Comparison of ENCODE assay signal across 8 mouse cellular contexts in genomic region chr7:90460930-90461329, GRCm38 (mm10). TPM values are rescaled to one million over a fixed set of nuclear protein-coding genes. Genes with fewer than 3 reads are reported as not detected.
DNase-seq lines count a peak whose midpoint lies in the region; ATAC-seq lines count a peak whose summit lies in the region.

No protein-coding gene starts in this region.

- no peak overlapping the region for H3K9ac ChIP-seq in hindbrain, embryonic 12.5 days
- no peak overlapping the region for H3K9ac ChIP-seq in lung, embryonic 15.5 days

- H3K36me3 ChIP-seq in hindbrain, embryonic 12.5 days: no peaks in the 10 kb centered on the region
- no peaks in the 10 kb centered on the region for H3K36me3 ChIP-seq in lung, embryonic 15.5 days

- peak; percentile 27 for DNase-seq in cerebellum, adult 9-11 months
- DNase-seq in cerebellum, adult 11 months: no peak
- DNase-seq in urinary bladder, postnatal 14 days (ENCODE audit: low spot score): peak; percentile 18
- DNase-seq in urinary bladder, postnatal 10 days (ENCODE audit: low spot score): no peak
- peak; percentile 59 to 61 for DNase-seq in spleen, postnatal 36 days (ENCODE audit: low spot score in 2 of 2)
- no peak for DNase-seq in right cerebral cortex, postnatal 25 days

- H3K27ac ChIP-seq in hindbrain, embryonic 12.5 days: no peak overlapping the region
- no peak overlapping the region for H3K27ac ChIP-seq in lung, embryonic 15.5 days

- WGBS in hindbrain, embryonic 12.5 days: 19% methylated on average over 14 of the region's 14 CpGs
- WGBS in lung, embryonic 15.5 days: 17% methylated on average over 14 of the region's 14 CpGs

- H3K9me3 ChIP-seq in hindbrain, embryonic 12.5 days (replicated peaks): no peaks in the 10 kb centered on the region
- H3K9me3 ChIP-seq in lung, embryonic 15.5 days: no peaks in the 10 kb centered on the region

- no peak for ATAC-seq in hindbrain, embryonic 12.5 days (ENCODE audit: low FRiP score)
- no peak for ATAC-seq in lung, embryonic 15.5 days (ENCODE audit: borderline replicate concordance, extremely low read depth, low FRiP score, low TSS enrichment)

- no peaks in the 10 kb centered on the region for H3K27me3 ChIP-seq in hindbrain, embryonic 12.5 days
- H3K27me3 ChIP-seq in lung, embryonic 15.5 days: no peaks in the 10 kb centered on the region

- peaks cover 10% of the 10 kb centered on the region for H3K4me1 ChIP-seq in hindbrain, embryonic 12.5 days
- peaks cover 5% of the 10 kb centered on the region; the same call in 1 of the 2 replicates for H3K4me1 ChIP-seq in lung, embryonic 15.5 days

- no peak overlapping the region for H3K4me3 ChIP-seq in hindbrain, embryonic 12.5 days
- H3K4me3 ChIP-seq in lung, embryonic 15.5 days: no peak overlapping the region

- H3K4me2 ChIP-seq in hindbrain, embryonic 12.5 days (replicated peaks): peak overlapping the region; percentile 15; the same call in 1 of the 2 replicates
- 0 out of 2 replicates have a peak overlapping the region, but pooled peaks have one; percentile 0 for H3K4me2 ChIP-seq in lung, embryonic 15.5 days

RNA-seq across cellular contexts. Expression of gene Tmem126a, which starts 3.9 kb away (rescaled TPM):
- polyA plus RNA-seq in hindbrain, embryonic 12.5 days (2016; fragmentation: Nextera tagmentation; extraction: Ambion mirVana): 101 and 114 TPM in 2 replicates
- polyA plus RNA-seq in lung, embryonic 15.5 days (2015; fragmentation: Nextera tagmentation; extraction: Ambion mirVana): 95.0 and 99.1 TPM in 2 replicates

RNA-seq across cellular contexts. Expression of gene Tmem126b, which starts 14.9 kb away (rescaled TPM):
- polyA plus RNA-seq in hindbrain, embryonic 12.5 days (2016; fragmentation: Nextera tagmentation; extraction: Ambion mirVana): 40.0 and 41.9 TPM in 2 replicates
- polyA plus RNA-seq in lung, embryonic 15.5 days (2015; fragmentation: Nextera tagmentation; extraction: Ambion mirVana): 32.7 and 34.8 TPM in 2 replicates

RNA-seq across cellular contexts. Expression of gene Dlg2, which starts 15.5 kb away (rescaled TPM):
- polyA plus RNA-seq in hindbrain, embryonic 12.5 days (2016; fragmentation: Nextera tagmentation; extraction: Ambion mirVana): 5.9 and 6.9 TPM in 2 replicates
- polyA plus RNA-seq in lung, embryonic 15.5 days (2015; fragmentation: Nextera tagmentation; extraction: Ambion mirVana): 1.2 and 2.3 TPM in 2 replicates

RNA-seq across cellular contexts. Expression of gene Crebzf, which starts 18.4 kb away (rescaled TPM):
- 62.7 and 69.4 TPM in 2 replicates for polyA plus RNA-seq in hindbrain, embryonic 12.5 days (2016; fragmentation: Nextera tagmentation; extraction: Ambion mirVana)
- 32.2 and 33.3 TPM in 2 replicates for polyA plus RNA-seq in lung, embryonic 15.5 days (2015; fragmentation: Nextera tagmentation; extraction: Ambion mirVana)

RNA-seq across cellular contexts. Expression of gene Ccdc89, which starts 34.6 kb away (rescaled TPM):
- 3.0 and 3.1 TPM in 2 replicates for polyA plus RNA-seq in hindbrain, embryonic 12.5 days (2016; fragmentation: Nextera tagmentation; extraction: Ambion mirVana)
- 1.6 TPM in 2 replicates for polyA plus RNA-seq in lung, embryonic 15.5 days (2015; fragmentation: Nextera tagmentation; extraction: Ambion mirVana)

Comparison
In these comparisons a context has a peak if more than half of its experiments do, and no peak if none do; other contexts are left out.
1. DNase-seq: peak in cerebellum, adult 9-11 months (single experiment), urinary bladder, postnatal 14 days (single experiment) and spleen, postnatal 36 days (2 of 2); none in cerebellum, adult 11 months (single experiment), urinary bladder, postnatal 10 days (single experiment) and right cerebral cortex, postnatal 25 days (single experiment).